In the genomic region with DNA sequence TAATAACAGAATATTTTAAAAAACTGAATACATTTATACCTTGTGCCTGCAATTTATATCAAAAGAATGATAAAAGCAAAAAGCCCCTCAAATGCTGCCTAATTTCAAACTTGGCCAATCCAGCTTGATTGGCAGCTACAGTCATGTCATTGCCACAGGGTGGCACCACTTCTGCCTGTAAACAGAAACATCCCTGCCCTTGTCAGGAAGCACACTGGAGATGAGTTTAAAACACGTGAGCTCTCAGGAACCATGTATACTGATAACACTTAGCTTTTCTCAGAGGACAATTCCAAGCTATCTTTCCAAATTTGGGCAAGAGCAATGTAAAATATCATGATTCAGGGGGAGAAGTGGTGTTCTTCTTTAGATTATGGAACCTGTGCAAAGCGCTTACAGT, we compare ENCODE assay signal across 9 mouse cellular contexts.
DNase-seq lines count a peak whose midpoint lies in the region; ATAC-seq lines count a peak whose summit lies in the region.
"Had no signal": no experiment of that assay in that cellular context is flagged by ENCODE, and none has a peak within 500 bp of the region (broad histone marks: within the 10 kb centered on the region; RNA-seq: fewer than 3 reads in every experiment).

No protein-coding gene starts in this region.

- H3K4me1 ChIP-seq in kidney, embryonic 15.5 days, result no peaks in the 10 kb centered on the region
- H3K4me1 ChIP-seq: midbrain, embryonic 12.5 days had no signal

- H3K27me3 ChIP-seq in kidney, embryonic 15.5 days, result no peaks in the 10 kb centered on the region
- H3K27me3 ChIP-seq: midbrain, embryonic 12.5 days had no signal

- ATAC-seq in kidney, embryonic 15.5 days (replicated peaks; ENCODE audit: low FRiP score), result no peak
- ATAC-seq in common myeloid progenitor, adult 5-6 weeks (replicated peaks; ENCODE audit: low read depth, poor library complexity, severe bottlenecking), result peak; percentile 58; the same call in 1 of the 2 replicates
- ATAC-seq in monocyte, adult 5-6 weeks (replicated peaks; ENCODE audit: insufficient number of reproducible peaks, low FRiP score, low TSS enrichment, poor library complexity, severe bottlenecking), result no peak
- ATAC-seq in megakaryocyte, adult 5-6 weeks (ENCODE audit: poor library complexity, severe bottlenecking), result no peak

- no peak overlapping the region for H3K4me3 ChIP-seq in kidney, embryonic 15.5 days (replicated peaks)
- H3K4me3 ChIP-seq: midbrain, embryonic 12.5 days had no signal

- H3K9me3 ChIP-seq in kidney, embryonic 15.5 days (replicated peaks), result no peaks in the 10 kb centered on the region
- H3K9me3 ChIP-seq: midbrain, embryonic 12.5 days had no signal

- H3K9ac ChIP-seq in kidney, embryonic 15.5 days, result no peak overlapping the region
- H3K9ac ChIP-seq: midbrain, embryonic 12.5 days had no signal

- peak; percentile 26 to 30 for DNase-seq in cerebellum, adult 18-20 months
- no peak for DNase-seq in cerebellum, postnatal 4 days (ENCODE audit: low spot score in 2 of 2)
- DNase-seq in kidney, postnatal 14 days, result peak; percentile 4
- peak; percentile 62 for DNase-seq in 416B (ENCODE audit: low read depth)

- no peak overlapping the region for H3K4me2 ChIP-seq in kidney, embryonic 15.5 days
- H3K4me2 ChIP-seq: midbrain, embryonic 12.5 days had no signal

- 67% methylated on average over 2 of the region's 2 CpGs for WGBS in kidney, embryonic 15.5 days

- H3K36me3 ChIP-seq in kidney, embryonic 15.5 days, result no peaks in the 10 kb centered on the region
- H3K36me3 ChIP-seq: midbrain, embryonic 12.5 days had no signal

- H3K27ac ChIP-seq in kidney, embryonic 15.5 days, result no peak overlapping the region
- H3K27ac ChIP-seq: midbrain, embryonic 12.5 days had no signal

Comparison
In these comparisons a context has a peak if more than half of its experiments do, and no peak if none do; other contexts are left out.
1. DNase-seq: peak in cerebellum, adult 18-20 months (2 of 2), kidney, postnatal 14 days (single experiment) and 416B (single experiment); none in cerebellum, postnatal 4 days (0 of 2).